Mouse (Mus musculus) brain, embryonic 14.5 days (tissue): ENCODE measurements around the gene Traf6. TPM values are rescaled to one million over a fixed set of nuclear protein-coding genes. Genes with fewer than 3 reads are reported as not detected.

ENCODE experiments used
- DNase-seq: peaks from one replicate; pipeline ENCODE4 v3.0.0-alpha.2; 2011; ENCODE audit warnings: low read depth
- CTCF ChIP-seq: fragments of 200-500 bp; IDR thresholded peaks from 2 replicates; pipeline ENCODE4 v1.5.1; 2012; ENCODE audit warnings: inconsistent platforms, mild to moderate bottlenecking, moderate library complexity, borderline replicate concordance; ENCODE audit not compliant: insufficient read depth, insufficient read length; ENCODE audit errors: extremely low read depth
- POLR2A ChIP-seq: fragments of 200-500 bp; IDR thresholded peaks from 2 replicates; pipeline ENCODE4 v1.6.1; 2012; ENCODE audit warnings: mild to moderate bottlenecking, inconsistent platforms, borderline replicate concordance; ENCODE audit not compliant: poor library complexity, insufficient read depth, insufficient read length, severe bottlenecking; ENCODE audit errors: extremely low read depth
- polyA plus RNA-seq: library from polyadenylated mRNA; depleted of rRNA; stranded (reverse); fragments of >200 nt; gene quantifications from 2 replicates; pipeline ENCODE4 v1.2.3, GENCODE M21; 2012; rRNA removed

Traf6 gene
- 15.1 and 15.9 TPM in 2 replicates for polyA plus RNA-seq

GRCm38 (mm10) chr2:101678236-101679021, at the start of gene Traf6:
TSS of gene Traf6 (plus strand) at chr2:101678429.
- peak; percentile 94 for DNase-seq
- peak; percentile 84 for TF ChIP-seq POLR2A
- TF ChIP-seq CTCF = peak; percentile 63

DNA sequence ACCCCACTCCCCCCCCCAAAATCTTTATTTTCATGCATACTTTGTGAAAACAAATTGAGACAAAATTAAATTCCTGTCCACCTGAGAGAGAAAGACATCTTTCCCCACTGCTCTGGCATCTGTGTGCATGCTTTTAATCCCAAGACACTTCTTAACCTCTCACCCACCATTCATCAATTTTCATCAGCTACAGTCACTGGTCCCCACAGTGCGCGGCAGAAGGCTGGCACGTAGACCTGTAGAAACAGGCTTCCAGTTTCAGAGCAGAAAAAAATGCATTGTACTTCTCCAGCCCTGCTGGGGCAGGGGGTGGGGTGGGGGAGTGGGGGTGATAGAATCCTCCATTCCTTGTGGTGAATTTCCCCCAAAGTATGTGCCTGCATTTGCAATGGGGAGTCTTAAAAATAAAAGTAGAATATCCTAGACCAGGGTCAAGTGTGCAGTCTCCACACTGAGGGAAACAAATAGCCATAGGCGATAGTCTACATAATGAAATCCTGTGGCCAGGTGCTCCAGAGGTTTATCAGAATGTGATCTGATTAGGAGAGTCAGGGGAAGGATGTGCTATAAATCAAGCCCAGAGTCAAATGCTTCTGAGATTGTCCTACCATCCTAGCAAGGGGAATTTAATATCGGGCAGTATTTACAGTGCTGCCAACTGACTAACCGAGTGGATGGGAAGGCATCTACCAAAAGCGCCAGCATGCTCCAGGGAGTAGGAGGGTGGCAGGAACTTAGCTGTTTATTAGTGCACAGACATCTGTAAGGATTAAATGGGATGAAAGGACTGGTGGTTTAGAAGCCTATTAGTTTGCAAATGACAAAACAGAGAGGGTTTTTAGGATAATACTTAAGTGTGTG, 39.0 kb upstream of the Traf6 start:
- TF ChIP-seq CTCF (no peak), POLR2A (no peak)
- no peak for DNase-seq

DNA sequence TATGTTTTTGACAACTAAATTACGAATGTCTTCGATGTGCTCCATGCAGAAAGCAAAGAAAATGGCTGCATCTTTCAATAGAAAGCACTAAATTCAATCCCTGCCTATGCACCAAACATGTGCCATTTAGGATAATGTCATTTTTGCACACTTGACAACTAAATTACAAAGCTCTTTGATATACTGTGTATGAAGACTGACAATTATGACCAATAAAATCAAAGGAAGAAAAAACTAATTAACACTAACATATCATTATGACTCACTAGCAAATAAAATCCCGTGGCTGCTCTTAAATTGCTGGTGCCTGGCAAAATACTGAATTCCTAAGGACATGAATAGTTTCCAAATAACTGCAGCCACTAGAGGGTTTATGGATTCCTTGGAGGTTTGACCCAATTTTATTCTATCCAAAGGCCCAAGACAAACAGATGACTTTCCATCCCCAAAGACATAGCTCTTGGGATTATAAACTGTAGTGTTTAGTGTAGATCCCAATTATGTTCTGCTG, 38.3 kb upstream of the Traf6 start:
- TF ChIP-seq CTCF (no peak), POLR2A (no peak)
- peak; percentile 69 for DNase-seq

GRCm38 (mm10) chr2:101645841-101646240, 32.4 kb upstream of the Traf6 start:
- no peak for DNase-seq
- TF ChIP-seq POLR2A (no peak), CTCF (no peak)

GRCm38 (mm10) chr2:101648361-101648760, 29.9 kb upstream of the Traf6 start:
- no peak for DNase-seq
- TF ChIP-seq POLR2A (no peak), CTCF (no peak)

DNA sequence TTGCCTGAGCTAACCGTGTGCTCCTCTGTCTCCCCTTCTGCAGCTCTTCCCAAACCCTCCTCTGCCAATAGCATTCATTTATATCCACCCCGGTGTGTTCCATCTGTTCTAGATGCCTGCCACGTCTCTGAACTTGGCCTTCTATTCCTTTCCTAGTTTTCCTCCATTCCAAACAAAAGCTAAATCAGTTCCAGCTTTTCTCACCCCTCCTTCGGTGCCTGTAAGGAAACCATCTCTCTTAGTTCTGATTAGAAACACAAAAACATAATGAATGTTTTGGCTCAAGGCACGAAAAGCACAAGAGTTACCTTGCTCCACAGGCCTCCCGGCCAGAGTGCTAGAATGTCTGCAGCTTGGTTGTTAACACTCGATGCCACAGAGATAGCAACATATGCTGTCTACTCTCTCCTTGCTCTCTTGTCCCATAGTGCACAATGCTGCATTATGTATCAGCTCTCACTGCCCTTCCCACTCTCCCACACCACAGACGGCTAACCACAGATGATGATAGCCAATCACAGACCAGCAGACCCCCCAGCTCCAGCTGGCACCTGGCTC, 29.0 kb upstream of the Traf6 start, which contains the start of the genes Rag1 and B230118H07Rik:
TSS of gene Rag1 (minus strand) at position 388 of the 558 bp plus-strand sequence.
TSS of gene B230118H07Rik (minus strand) at position 419 of the 558 bp plus-strand sequence.
- peak; percentile 35 for DNase-seq
- TF ChIP-seq CTCF (no peak), POLR2A (no peak)

DNA sequence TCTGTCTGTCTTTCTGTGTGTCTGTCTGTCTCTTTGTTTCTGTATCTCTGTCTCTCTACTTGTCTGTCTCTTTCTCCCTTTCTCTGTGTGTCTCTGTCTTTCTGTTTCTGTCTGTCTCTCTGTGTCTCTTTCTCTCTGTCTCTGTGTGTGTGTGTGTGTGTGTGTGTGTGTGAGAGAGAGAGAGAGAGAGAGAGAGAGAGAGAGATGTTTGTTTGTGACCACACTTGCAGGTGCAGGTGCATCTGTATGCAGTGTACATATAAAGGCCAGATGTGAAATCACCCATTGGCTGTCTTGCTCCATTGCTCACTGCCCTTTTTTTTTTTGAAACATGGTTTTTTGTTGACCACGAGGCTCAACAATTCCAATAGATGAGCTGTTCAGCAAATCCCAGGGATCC, 27.8 kb upstream of the Traf6 start:
- DNase-seq = no peak
- TF ChIP-seq POLR2A = no peak
- no peak for TF ChIP-seq CTCF

- no peak for TF ChIP-seq CTCF
- TF ChIP-seq POLR2A = no peak
- no peak for DNase-seq
These were observed 25.9 kb upstream of the Traf6 start for GRCm38 (mm10) chr2:101652204-101652920.

DNA sequence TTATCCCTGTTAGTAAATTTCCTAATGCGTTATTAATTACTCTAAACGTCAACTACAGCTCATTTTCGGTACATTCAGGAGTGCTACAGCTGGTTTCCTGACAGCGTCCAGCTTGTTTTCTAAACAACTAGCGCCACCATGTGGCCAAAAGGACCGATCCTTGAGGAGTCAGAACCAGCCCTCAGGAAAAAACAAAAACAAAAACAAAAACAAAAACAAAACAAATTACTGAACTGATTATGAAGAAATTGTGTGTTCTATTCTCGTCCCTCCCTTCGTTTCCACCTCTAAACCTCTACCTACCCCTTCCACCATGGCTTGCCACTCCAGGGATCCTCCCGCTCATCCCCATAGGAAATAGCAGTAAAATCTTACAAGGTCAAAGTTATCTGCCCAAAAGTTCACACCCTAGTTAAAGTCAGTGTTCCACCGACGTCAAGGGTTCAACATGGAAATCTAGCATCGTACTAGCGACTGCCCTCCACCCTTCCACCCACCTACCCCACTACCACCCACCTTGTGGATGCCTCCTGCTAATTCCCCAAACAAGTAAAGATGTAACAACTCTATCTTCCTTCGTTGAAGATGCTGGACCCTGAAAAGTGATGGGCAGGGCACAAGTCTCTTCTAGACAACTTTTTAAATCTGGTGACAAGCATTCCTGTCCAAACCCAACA, 25.2 kb upstream of the Traf6 start:
- DNase-seq = peak; percentile 94
- TF ChIP-seq POLR2A (no peak), CTCF (peak; percentile 79)

DNA sequence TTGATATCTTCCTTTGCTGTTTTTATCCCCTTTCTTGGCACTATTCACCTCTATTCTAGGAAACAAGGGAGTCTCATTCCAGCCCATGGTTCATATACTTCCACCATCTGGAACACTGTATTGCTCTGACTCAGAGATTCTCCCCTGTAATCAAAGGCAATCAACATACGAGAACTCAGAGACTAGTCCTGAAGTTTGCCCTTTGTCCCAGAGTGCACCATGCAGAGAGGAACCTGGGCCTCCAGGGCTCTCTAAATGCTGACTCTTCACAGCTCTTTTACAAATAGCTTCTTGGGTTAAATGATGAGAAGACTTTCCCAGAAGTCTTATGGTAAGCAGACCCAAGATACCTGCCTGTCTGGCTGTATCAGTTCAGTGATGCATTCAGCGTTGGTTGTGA, 17.7 kb upstream of the Traf6 start:
- TF ChIP-seq CTCF = no peak
- no peak for TF ChIP-seq POLR2A
- DNase-seq = no peak
